Mouse (Mus musculus) testis, adult 2 months (tissue): ENCODE data around the gene Gdf15. TPM values are rescaled to one million over a fixed set of nuclear protein-coding genes. Genes with fewer than 3 reads are reported as not detected.
A peak's percentile ranks its signal among the peaks of the same experiment; 100 is the strongest.

ENCODE experiments used
- H3K27ac ChIP-seq: fragments of 200-500 bp; 2 replicates; pipeline ENCODE4 v1.5.1; 2012; ENCODE audit warnings: low read depth, low read length; ENCODE audit not compliant: control insufficient read depth, insufficient read depth
- H3K27me3 ChIP-seq: fragments of 200-500 bp; 2 replicates; pipeline ENCODE4 v1.6.1; 2012; ENCODE audit warnings: mild to moderate bottlenecking, low read length, moderate library complexity; ENCODE audit not compliant: control insufficient read depth, insufficient read depth
- H3K36me3 ChIP-seq: fragments of 200-500 bp; 2 replicates; pipeline ENCODE4 v1.6.1; 2012; ENCODE audit warnings: mild to moderate bottlenecking, low read length; ENCODE audit not compliant: control insufficient read depth, insufficient read depth
- H3K4me1 ChIP-seq: fragments of 200-500 bp; 2 replicates; pipeline ENCODE4 v1.6.1; 2012; ENCODE audit warnings: low read length; ENCODE audit not compliant: control insufficient read depth, insufficient read depth
- H3K4me3 ChIP-seq: fragments of 200-500 bp; 2 replicates; pipeline ENCODE4 v1.5.1; 2012; ENCODE audit warnings: low read depth, mild to moderate bottlenecking, low read length, moderate library complexity, mixed read lengths; ENCODE audit not compliant: control insufficient read depth
- CTCF ChIP-seq: fragments of 200-500 bp; IDR thresholded peaks from 2 replicates; pipeline ENCODE4 v1.5.1; 2012; ENCODE audit warnings: low read depth, mild to moderate bottlenecking, inconsistent platforms, low read length, moderate library complexity; ENCODE audit not compliant: control insufficient read depth, insufficient read depth, insufficient replicate concordance
- POLR2A ChIP-seq: fragments of 200-500 bp; IDR thresholded peaks from 2 replicates; pipeline ENCODE4 v1.6.1; 2012; ENCODE audit warnings: low read depth, mild to moderate bottlenecking, inconsistent platforms, low read length, moderate library complexity; ENCODE audit not compliant: control insufficient read depth
- polyA plus RNA-seq: library from polyadenylated mRNA; depleted of rRNA; stranded (reverse); fragments of >200 nt; gene quantifications from 2 replicates; pipeline ENCODE4 v1.2.3, GENCODE M21; 2012

Gdf15 gene
- polyA plus RNA-seq, 1 experiment = 1.3 TPM

GRCm38 (mm10) chr8:70615281-70615680, 17.0 kb downstream of the Gdf15 start:
- H3K4me3 ChIP-seq = no peak overlapping the region
- peaks cover 30% of the 10 kb centered on the region for H3K4me1 ChIP-seq
- no peak overlapping the region for H3K27ac ChIP-seq
- no peak for TF ChIP-seq CTCF
- TF ChIP-seq POLR2A = no peak
- H3K36me3 ChIP-seq = no peaks in the 10 kb centered on the region
- H3K27me3 ChIP-seq = no peaks in the 10 kb centered on the region

- no peak overlapping the region for H3K27ac ChIP-seq
- H3K4me1 ChIP-seq = peaks cover 35% of the 10 kb centered on the region
- no peak overlapping the region for H3K4me3 ChIP-seq
- no peaks in the 10 kb centered on the region for H3K27me3 ChIP-seq
- TF ChIP-seq POLR2A (no peak), CTCF (no peak)
- no peaks in the 10 kb centered on the region for H3K36me3 ChIP-seq
Observed at GRCm38 (mm10) chr8:70614469-70614868, 17.8 kb downstream of the Gdf15 start.

GRCm38 (mm10) chr8:70613763-70614162, 18.5 kb downstream of the Gdf15 start:
- TF ChIP-seq CTCF (no peak), POLR2A (no peak)
- H3K27ac ChIP-seq = no peak overlapping the region
- no peaks in the 10 kb centered on the region for H3K27me3 ChIP-seq
- no peaks in the 10 kb centered on the region for H3K36me3 ChIP-seq
- no peak overlapping the region for H3K4me3 ChIP-seq
- peaks cover 35% of the 10 kb centered on the region for H3K4me1 ChIP-seq

GRCm38 (mm10) chr8:70611849-70612248, 20.4 kb downstream of the Gdf15 start:
- Histone ChIP-seq H3K27me3 (no peaks in the 10 kb centered on the region), H3K27ac (no peak overlapping the region), H3K4me1 (peaks cover 37% of the 10 kb centered on the region), H3K36me3 (no peaks in the 10 kb centered on the region), H3K4me3 (no peak overlapping the region)
- TF ChIP-seq POLR2A (no peak), CTCF (peak; percentile 91; the same call in 1 of the 2 replicates)

- Histone ChIP-seq H3K4me1 (peaks cover 37% of the 10 kb centered on the region), H3K4me3 (peak overlapping the region; percentile 55), H3K27me3 (no peaks in the 10 kb centered on the region), H3K36me3 (no peaks in the 10 kb centered on the region), H3K27ac (peak overlapping the region; percentile 86)
- peak; percentile 96 for TF ChIP-seq CTCF
- TF ChIP-seq POLR2A = peak; percentile 52; the same call in 1 of the 2 replicates
Observed at GRCm38 (mm10) chr8:70610796-70611771, 21.2 kb downstream of the Gdf15 start.

GRCm38 (mm10) chr8:70609849-70610795, 22.1 kb downstream of the Gdf15 start:
- Histone ChIP-seq H3K27me3 (no peaks in the 10 kb centered on the region), H3K4me1 (peaks cover 37% of the 10 kb centered on the region), H3K4me3 (peak overlapping the region; percentile 77), H3K27ac (peak overlapping the region; percentile 93), H3K36me3 (no peaks in the 10 kb centered on the region)
- TF ChIP-seq CTCF (no peak), POLR2A (peak; percentile 64)

- no peaks in the 10 kb centered on the region for H3K27me3 ChIP-seq
- TF ChIP-seq CTCF = no peak
- TF ChIP-seq POLR2A = peak; percentile 56
- H3K36me3 ChIP-seq = no peaks in the 10 kb centered on the region
- H3K4me3 ChIP-seq = peak overlapping the region; percentile 77
- H3K27ac ChIP-seq = peak overlapping the region; percentile 93
- peaks cover 37% of the 10 kb centered on the region for H3K4me1 ChIP-seq
Observed at GRCm38 (mm10) chr8:70609368-70609848, 22.8 kb downstream of the Gdf15 start.
